Mouse (Mus musculus) CH12.LX (cell line): Measurements from ENCODE around the gene Zbtb1.

Experiments
- CTCF ChIP-seq, 2 experiments: IDR thresholded peaks in 1 of 2; conservative IDR thresholded peaks in 1 of 2; 2 replicates each; pipeline ENCODE4 v1.5.1; 2011 to 2012; ENCODE audit warnings: low read depth in 2 of 2, low read length in 2 of 2, improper control_type of control experiment in 1 of 2, inconsistent platforms in 1 of 2, mild to moderate bottlenecking in 1 of 2, moderate library complexity in 1 of 2
- ETS1 ChIP-seq: conservative IDR thresholded peaks from 2 replicates; pipeline ENCODE4 v1.6.1; 2012; ENCODE audit warnings: low read depth, mild to moderate bottlenecking, inconsistent platforms, low read length, improper control_type of control experiment, moderate library complexity
- HCFC1 ChIP-seq: IDR thresholded peaks from 2 replicates; pipeline ENCODE4 v1.6.1; 2012; ENCODE audit warnings: low read depth, mild to moderate bottlenecking, inconsistent platforms, low read length, improper control_type of control experiment
- JUND ChIP-seq: conservative IDR thresholded peaks from 2 replicates; pipeline ENCODE4 v1.6.1; 2011; ENCODE audit warnings: low read depth, low read length, improper control_type of control experiment
- MAX ChIP-seq: IDR thresholded peaks from 2 replicates; pipeline ENCODE4 v1.6.1; 2011; ENCODE audit warnings: low read length, improper control_type of control experiment
- MAZ ChIP-seq: IDR thresholded peaks from 2 replicates; pipeline ENCODE4 v1.6.1; 2012; ENCODE audit warnings: low read depth, mild to moderate bottlenecking, inconsistent platforms, low read length, improper control_type of control experiment, moderate library complexity
- NRF1 ChIP-seq: IDR thresholded peaks from 2 replicates; pipeline ENCODE4 v1.6.1; 2014; ENCODE audit warnings: low read depth, mild to moderate bottlenecking, inconsistent platforms, low read length, improper control_type of control experiment, moderate library complexity
- POLR2AphosphoS2 ChIP-seq: IDR thresholded peaks from 2 replicates; pipeline ENCODE4 v1.6.1; 2011; ENCODE audit warnings: low read depth, low read length, improper control_type of control experiment
- RAD21 ChIP-seq: IDR thresholded peaks from 2 replicates; pipeline ENCODE4 v1.6.1; 2011; ENCODE audit warnings: low read depth, mild to moderate bottlenecking, low read length, improper control_type of control experiment, moderate library complexity

DNA sequence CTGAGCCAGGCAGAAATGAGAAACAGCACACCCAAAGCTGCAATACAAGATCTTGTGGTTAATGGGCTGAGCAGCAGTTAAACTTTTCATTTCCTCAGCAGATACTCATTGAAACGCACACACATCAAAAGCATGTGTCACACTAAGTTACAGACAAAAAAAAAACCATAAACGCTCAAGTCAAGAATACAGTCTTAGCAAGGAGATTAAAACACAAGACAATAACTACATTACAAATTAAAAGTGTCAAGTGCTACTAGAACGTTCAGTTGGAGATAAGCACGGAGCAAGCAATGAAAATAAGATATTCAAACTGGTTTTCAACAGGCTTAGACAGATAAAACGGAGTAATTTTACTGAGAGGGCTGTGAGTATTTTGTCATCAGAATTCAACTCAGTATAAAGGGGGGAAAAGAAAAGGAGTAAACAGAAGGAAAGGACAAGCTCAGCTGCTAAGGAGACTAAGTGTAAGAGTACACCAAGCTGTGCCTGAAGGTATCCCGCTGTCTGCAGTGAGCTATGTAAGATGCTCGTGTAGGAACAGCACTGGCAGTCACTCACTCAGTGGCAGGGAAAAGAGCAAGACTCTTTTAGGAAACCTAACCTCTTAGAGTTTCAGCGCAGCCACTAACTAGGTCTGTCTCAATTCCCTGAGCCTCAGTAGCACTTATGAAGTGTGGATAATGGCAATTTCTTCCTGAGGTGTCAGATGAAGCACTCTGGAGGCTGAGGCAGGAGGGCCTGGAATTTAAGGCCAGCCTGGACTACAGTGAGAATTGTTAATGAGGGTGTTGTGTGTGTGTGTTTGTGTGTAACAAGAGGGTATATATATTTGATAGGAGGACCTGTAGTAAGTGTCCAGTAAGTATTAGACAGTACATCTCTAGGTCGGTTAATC is 8.4 kb upstream of the Zbtb1 start:
- no peak for TF ChIP-seq POLR2AphosphoS2
- no peak for TF ChIP-seq CTCF (conservative IDR thresholded peaks at IDR 0.05 in 1 of 2, IDR thresholded peaks at IDR 0.05 in 1 of 2; ENCODE audit: low read depth in 2 of 2, low read length in 2 of 2)
- TF ChIP-seq HCFC1 = no peak
- TF ChIP-seq NRF1 = no peak
- TF ChIP-seq JUND = no peak
- TF ChIP-seq MAX = no peak
- no peak for TF ChIP-seq MAZ
- no peak for TF ChIP-seq RAD21
- TF ChIP-seq ETS1 = no peak
